Mouse (Mus musculus): ENCODE data around the gene Sipa1l1. TPM values are rescaled to one million over a fixed set of nuclear protein-coding genes. Genes with fewer than 3 reads are reported as not detected.

Sipa1l1 gene
- polyA plus RNA-seq, 1 experiment from 2014 or later, result 34.5 TPM

- H3K4me2 ChIP-seq (replicated peaks), result no peak overlapping the region
- no peak overlapping the region for H3K4me3 ChIP-seq
- ATAC-seq (ENCODE audit: low FRiP score, low read depth), result no peak
- peaks cover 57% of the 10 kb centered on the region for H3K4me1 ChIP-seq
- 0 out of 2 replicates have a peak, but pooled peaks cover 3% of the 10 kb centered on the region for H3K36me3 ChIP-seq
- H3K9ac ChIP-seq, result no peak overlapping the region
- H3K27ac ChIP-seq, result no peak overlapping the region
- no peaks in the 10 kb centered on the region for H3K9me3 ChIP-seq
- WGBS, result 77% methylated on average over 2 of the region's 2 CpGs
- H3K27me3 ChIP-seq, result no peaks in the 10 kb centered on the region
Observed at GRCm38 (mm10) chr12:82196213-82196612, 27.1 kb downstream of the Sipa1l1 start.

- ATAC-seq (ENCODE audit: low FRiP score, low read depth), result no peak
- Histone ChIP-seq H3K4me1 (peaks cover 57% of the 10 kb centered on the region), H3K4me2 (replicated peaks) (no peak overlapping the region), H3K4me3 (no peak overlapping the region), H3K27ac (no peak overlapping the region), H3K27me3 (no peaks in the 10 kb centered on the region), H3K9ac (no peak overlapping the region), H3K36me3 (0 out of 2 replicates have a peak, but pooled peaks cover 3% of the 10 kb centered on the region), H3K9me3 (no peaks in the 10 kb centered on the region)
- WGBS, result 45% methylated on average over 7 of the region's 7 CpGs
Observed at GRCm38 (mm10) chr12:82196615-82197146, 27.6 kb downstream of the Sipa1l1 start.

GRCm38 (mm10) chr12:82197207-82197606 is 28.1 kb downstream of the Sipa1l1 start:
- no peak overlapping the region for H3K9ac ChIP-seq
- ATAC-seq (ENCODE audit: low FRiP score, low read depth), result no peak
- peaks cover 57% of the 10 kb centered on the region for H3K4me1 ChIP-seq
- no peak overlapping the region for H3K4me2 ChIP-seq (replicated peaks)
- H3K4me3 ChIP-seq, result no peak overlapping the region
- WGBS, result 69% methylated on average over 2 of the region's 2 CpGs
- H3K27me3 ChIP-seq, result no peaks in the 10 kb centered on the region
- H3K9me3 ChIP-seq, result no peaks in the 10 kb centered on the region
- no peak overlapping the region; the same call in 1 of the 2 replicates for H3K27ac ChIP-seq
- 0 out of 2 replicates have a peak, but pooled peaks cover 3% of the 10 kb centered on the region for H3K36me3 ChIP-seq

- ATAC-seq (ENCODE audit: low FRiP score, low read depth), result no peak
- Histone ChIP-seq H3K4me2 (replicated peaks) (no peak overlapping the region), H3K27ac (no peak overlapping the region), H3K36me3 (0 out of 2 replicates have a peak, but pooled peaks cover 3% of the 10 kb centered on the region), H3K4me1 (peaks cover 42% of the 10 kb centered on the region), H3K4me3 (no peak overlapping the region), H3K9me3 (no peaks in the 10 kb centered on the region), H3K9ac (no peak overlapping the region), H3K27me3 (no peaks in the 10 kb centered on the region)
- 88% methylated on average over 6 of the region's 6 CpGs for whole genome bisulfite sequencing
Observed at GRCm38 (mm10) chr12:82199286-82199685, 30.2 kb downstream of the Sipa1l1 start.

GRCm38 (mm10) chr12:82204106-82204505 is 35.0 kb downstream of the Sipa1l1 start:
- H3K9ac ChIP-seq, result no peak overlapping the region
- H3K4me1 ChIP-seq, result 0 out of 2 replicates have a peak, but pooled peaks cover 12% of the 10 kb centered on the region
- H3K4me2 ChIP-seq (replicated peaks), result no peak overlapping the region
- H3K36me3 ChIP-seq, result 0 out of 2 replicates have a peak, but pooled peaks cover 3% of the 10 kb centered on the region
- no peak overlapping the region for H3K27ac ChIP-seq
- H3K27me3 ChIP-seq, result no peaks in the 10 kb centered on the region
- no peak for ATAC-seq (ENCODE audit: low FRiP score, low read depth)
- H3K9me3 ChIP-seq, result no peaks in the 10 kb centered on the region
- WGBS, result 80% methylated on average over 6 of the region's 6 CpGs
- no peak overlapping the region for H3K4me3 ChIP-seq

GRCm38 (mm10) chr12:82206857-82207647 is 37.9 kb downstream of the Sipa1l1 start:
- 78% methylated on average over 8 of the region's 8 CpGs for WGBS
- Histone ChIP-seq H3K27ac (no peak overlapping the region), H3K9me3 (no peaks in the 10 kb centered on the region), H3K36me3 (no peaks in the 10 kb centered on the region), H3K9ac (no peak overlapping the region), H3K27me3 (no peaks in the 10 kb centered on the region), H3K4me1 (peaks cover 15% of the 10 kb centered on the region), H3K4me2 (replicated peaks) (no peak overlapping the region), H3K4me3 (no peak overlapping the region)
- ATAC-seq (ENCODE audit: low FRiP score, low read depth), result no peak

GRCm38 (mm10) chr12:82208046-82208445 is 38.9 kb downstream of the Sipa1l1 start:
- Histone ChIP-seq H3K4me2 (replicated peaks) (no peak overlapping the region), H3K27ac (no peak overlapping the region), H3K27me3 (no peaks in the 10 kb centered on the region), H3K9me3 (no peaks in the 10 kb centered on the region), H3K4me1 (peaks cover 25% of the 10 kb centered on the region), H3K9ac (no peak overlapping the region), H3K36me3 (no peaks in the 10 kb centered on the region), H3K4me3 (no peak overlapping the region)
- WGBS, result 85% methylated on average over 3 of the region's 3 CpGs
- ATAC-seq (ENCODE audit: low FRiP score, low read depth), result no peak

GRCm38 (mm10) chr12:82208611-82209010 is 39.5 kb downstream of the Sipa1l1 start:
- Histone ChIP-seq H3K9ac (no peak overlapping the region), H3K4me1 (peaks cover 28% of the 10 kb centered on the region), H3K27ac (no peak overlapping the region), H3K4me2 (replicated peaks) (no peak overlapping the region), H3K36me3 (no peaks in the 10 kb centered on the region), H3K9me3 (no peaks in the 10 kb centered on the region), H3K27me3 (no peaks in the 10 kb centered on the region), H3K4me3 (no peak overlapping the region)
- no peak for ATAC-seq (ENCODE audit: low FRiP score, low read depth)
- 86% methylated on average over 4 of the region's 4 CpGs for WGBS

GRCm38 (mm10) chr12:82209753-82210152 is 40.6 kb downstream of the Sipa1l1 start:
- no peak overlapping the region for H3K9ac ChIP-seq
- H3K36me3 ChIP-seq, result peaks cover 4% of the 10 kb centered on the region; the same call in 1 of the 2 replicates
- no peak for ATAC-seq (ENCODE audit: low FRiP score, low read depth)
- H3K4me1 ChIP-seq, result peaks cover 27% of the 10 kb centered on the region
- no peak overlapping the region for H3K27ac ChIP-seq
- WGBS, result 54% methylated on average over 2 of the region's 2 CpGs
- H3K4me2 ChIP-seq (replicated peaks), result no peak overlapping the region
- no peak overlapping the region for H3K4me3 ChIP-seq
- H3K9me3 ChIP-seq, result no peaks in the 10 kb centered on the region
- no peaks in the 10 kb centered on the region for H3K27me3 ChIP-seq

GRCm38 (mm10) chr12:82213056-82213455 is 43.9 kb downstream of the Sipa1l1 start:
- Histone ChIP-seq H3K27ac (peak overlapping the region; percentile 28; the same call in 1 of the 2 replicates), H3K4me3 (no peak overlapping the region), H3K9me3 (no peaks in the 10 kb centered on the region), H3K27me3 (no peaks in the 10 kb centered on the region), H3K4me1 (peaks cover 35% of the 10 kb centered on the region), H3K36me3 (peaks cover 4% of the 10 kb centered on the region; the same call in 1 of the 2 replicates), H3K4me2 (replicated peaks) (no peak overlapping the region), H3K9ac (no peak overlapping the region)
- WGBS, result 40% methylated on average over 2 of the region's 2 CpGs
- no peak for ATAC-seq (ENCODE audit: low FRiP score, low read depth)

- 37% methylated on average over 5 of the region's 5 CpGs for WGBS
- Histone ChIP-seq H3K9ac (no peak overlapping the region), H3K4me1 (peaks cover 45% of the 10 kb centered on the region), H3K4me3 (no peak overlapping the region), H3K27me3 (no peaks in the 10 kb centered on the region), H3K36me3 (peaks cover 4% of the 10 kb centered on the region; the same call in 1 of the 2 replicates), H3K9me3 (no peaks in the 10 kb centered on the region), H3K4me2 (replicated peaks) (no peak overlapping the region), H3K27ac (no peak overlapping the region)
- no peak for ATAC-seq (ENCODE audit: low FRiP score, low read depth)
Observed at GRCm38 (mm10) chr12:82214916-82215315, 45.8 kb downstream of the Sipa1l1 start.

GRCm38 (mm10) chr12:82216801-82217553 is 47.9 kb downstream of the Sipa1l1 start:
- no peak overlapping the region for H3K4me2 ChIP-seq (replicated peaks)
- H3K4me1 ChIP-seq, result peaks cover 50% of the 10 kb centered on the region
- H3K4me3 ChIP-seq, result no peak overlapping the region
- H3K27me3 ChIP-seq, result no peaks in the 10 kb centered on the region
- H3K27ac ChIP-seq, result no peak overlapping the region
- ATAC-seq (ENCODE audit: low FRiP score, low read depth), result no peak
- H3K9me3 ChIP-seq, result no peaks in the 10 kb centered on the region
- no peak overlapping the region for H3K9ac ChIP-seq
- H3K36me3 ChIP-seq, result peaks cover 4% of the 10 kb centered on the region; the same call in 1 of the 2 replicates
- 68% methylated on average over 6 of the region's 6 CpGs for WGBS

Measured in limb, embryonic 13.5 days (tissue).